Mouse (Mus musculus) bone marrow, adult 2 months (tissue): ENCODE data around the gene Tbc1d1.

Experiments used
- CTCF ChIP-seq: fragments of 200-500 bp; IDR thresholded peaks from 2 replicates; pipeline ENCODE4 v1.5.1; 2011; ENCODE audit warnings: low read length, control low read depth; ENCODE audit not compliant: control insufficient read depth, insufficient read depth
- POLR2A ChIP-seq: fragments of 200-500 bp; IDR thresholded peaks from 2 replicates; pipeline ENCODE4 v1.6.1; 2011; ENCODE audit warnings: low read depth, mild to moderate bottlenecking, control low read depth, low read length, borderline replicate concordance; ENCODE audit not compliant: control insufficient read depth

DNA sequence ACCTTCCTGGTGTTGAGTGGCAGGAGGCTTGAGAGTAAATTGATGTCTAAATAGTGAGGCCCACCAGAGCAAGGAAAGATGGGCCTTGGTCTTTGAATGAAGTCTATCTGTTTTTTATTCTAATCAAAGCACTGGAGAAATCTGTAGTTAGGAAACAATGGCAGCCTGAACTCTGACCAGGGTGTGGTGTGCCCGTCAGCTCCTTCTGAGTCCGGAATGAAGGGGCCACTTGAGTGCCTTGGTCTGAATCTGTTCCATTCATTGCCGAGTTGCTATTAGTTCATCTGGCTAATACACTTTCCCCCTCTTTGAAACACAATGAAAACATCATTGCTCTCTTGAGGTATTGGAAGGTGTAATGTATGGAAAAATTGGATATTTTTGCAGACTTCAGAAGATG, 98.2 kb downstream of the Tbc1d1 start:
- TF ChIP-seq POLR2A (no peak), CTCF (no peak)
